Mouse (Mus musculus): ENCODE measurements around the gene Orc5. TPM values are rescaled to one million over a fixed set of nuclear protein-coding genes. Genes with fewer than 3 reads are reported as not detected.
A peak's percentile ranks its signal among the peaks of the same experiment; 100 is the strongest.

Orc5 gene
- total and polyA plus RNA-seq, 3 experiments, result 27.4 to 76.5 (median 47.8) TPM

GRCm38 (mm10) chr5:22587492-22587891, 37.3 kb upstream of the Orc5 start:
- H3K4me1 ChIP-seq (ENCODE audit: control insufficient read depth in 1 of 2, insufficient read depth in 2 of 2), result no peaks in the 10 kb centered on the region
- H3K27ac ChIP-seq (ENCODE audit: insufficient read depth, low read depth), result no peak overlapping the region
- no peaks in the 10 kb centered on the region for H3K27me3 ChIP-seq (replicated peaks)
- no peaks in the 10 kb centered on the region for H3K9me3 ChIP-seq (replicated peaks; ENCODE audit: low read length)
- no peak overlapping the region for H3K4me2 ChIP-seq (ENCODE audit: insufficient read depth, low read depth, poor library complexity, severe bottlenecking)
- no peak overlapping the region for H3K9ac ChIP-seq (ENCODE audit: insufficient read depth, low read depth)
- in situ Hi-C loops (cut with MboI; ENCODE audit: low pct_ligation_motif_present, low pct_unique_long_range_greater_than_20kb, low sequenced_read_pairs) (no loop called here), dilution Hi-C loops (cut with MboI; ENCODE audit: extremely low pct_ligation_motif_present, extremely low pct_unique_long_range_greater_than_20kb, low sequenced_read_pairs) (no loop called here)
- H3K4me3 ChIP-seq (replicated peaks in 1 of 3; ENCODE audit: low read depth in 2 of 3, low read length in 2 of 3, poor library complexity in 1 of 3), result no peak overlapping the region
- TF ChIP-seq USF2 (conservative IDR thresholded peaks at IDR 0.05; ENCODE audit: low read depth, low read length) (no peak), ZNF384 (IDR thresholded peaks at IDR 0.05; ENCODE audit: low read depth, low read length) (no peak), PAX5 (IDR thresholded peaks at IDR 0.05; ENCODE audit: low read length) (no peak), E2F4 (IDR thresholded peaks at IDR 0.05; ENCODE audit: insufficient replicate concordance, low read depth, low read length) (no peak), SIN3A (IDR thresholded peaks at IDR 0.05; ENCODE audit: low read length) (no peak), NRF1 (IDR thresholded peaks at IDR 0.05; ENCODE audit: low read depth, low read length) (no peak), USF1 (IDR thresholded peaks at IDR 0.05; ENCODE audit: low read depth, low read length) (no peak)
- no peaks in the 10 kb centered on the region for H3K79me2 ChIP-seq (replicated peaks; ENCODE audit: control insufficient read depth, extremely low read depth, insufficient read depth, poor library complexity, severe bottlenecking)
- H3K36me3 ChIP-seq (replicated peaks in 1 of 2; ENCODE audit: control insufficient read depth in 1 of 2, insufficient read depth in 1 of 2, low read length in 1 of 2), result no peaks in the 10 kb centered on the region
- no peak for DNase-seq (ENCODE audit: extremely low read depth)

- DNase-seq (ENCODE audit: extremely low read depth), result peak; percentile 19
Observed at GRCm38 (mm10) chr5:22584556-22584955, 34.3 kb upstream of the Orc5 start.

GRCm38 (mm10) chr5:22578011-22578410, 27.8 kb upstream of the Orc5 start:
- no peak for DNase-seq (ENCODE audit: extremely low read depth)
- Histone ChIP-seq H3K79me2 (replicated peaks; ENCODE audit: control insufficient read depth, extremely low read depth, insufficient read depth, poor library complexity, severe bottlenecking) (no peaks in the 10 kb centered on the region), H3K27me3 (replicated peaks) (no peaks in the 10 kb centered on the region), H3K4me2 (ENCODE audit: insufficient read depth, low read depth, poor library complexity, severe bottlenecking) (no peak overlapping the region), H3K27ac (ENCODE audit: insufficient read depth, low read depth) (no peak overlapping the region), H3K4me3 (replicated peaks in 1 of 3; ENCODE audit: low read depth in 2 of 3, low read length in 2 of 3, poor library complexity in 1 of 3) (no peak overlapping the region), H3K4me1 (ENCODE audit: control insufficient read depth in 1 of 2, insufficient read depth in 2 of 2) (no peaks in the 10 kb centered on the region), H3K36me3 (replicated peaks in 1 of 2; ENCODE audit: control insufficient read depth in 1 of 2, insufficient read depth in 1 of 2, low read length in 1 of 2) (no peaks in the 10 kb centered on the region), H3K9me3 (replicated peaks; ENCODE audit: low read length) (no peaks in the 10 kb centered on the region), H3K9ac (ENCODE audit: insufficient read depth, low read depth) (no peak overlapping the region)
- TF ChIP-seq SIN3A (IDR thresholded peaks at IDR 0.05; ENCODE audit: low read length) (no peak), ZKSCAN1 (IDR thresholded peaks at IDR 0.05; ENCODE audit: borderline replicate concordance, low read depth, low read length) (no peak), IRF4 (IDR thresholded peaks at IDR 0.05; ENCODE audit: low read depth, low read length) (no peak), ZC3H11A (IDR thresholded peaks at IDR 0.05; ENCODE audit: low read depth, low read length) (no peak), MYC (IDR thresholded peaks at IDR 0.05; ENCODE audit: low read depth, low read length) (no peak), NRF1 (IDR thresholded peaks at IDR 0.05; ENCODE audit: low read depth, low read length) (no peak), MAX (IDR thresholded peaks at IDR 0.05; ENCODE audit: low read length) (no peak), UBTF (IDR thresholded peaks at IDR 0.05; ENCODE audit: low read depth, low read length) (no peak), USF1 (IDR thresholded peaks at IDR 0.05; ENCODE audit: low read depth, low read length) (no peak), USF2 (conservative IDR thresholded peaks at IDR 0.05; ENCODE audit: low read depth, low read length) (no peak), HCFC1 (IDR thresholded peaks at IDR 0.05; ENCODE audit: low read depth, low read length) (no peak)
- in situ Hi-C loops (cut with MboI; ENCODE audit: low pct_ligation_motif_present, low pct_unique_long_range_greater_than_20kb, low sequenced_read_pairs), result no loop called here
- dilution Hi-C loops (cut with MboI; ENCODE audit: extremely low pct_ligation_motif_present, extremely low pct_unique_long_range_greater_than_20kb, low sequenced_read_pairs), result no loop called here

More at GRCm38 (mm10) chr5:22584556-22584955, 34.3 kb upstream of the Orc5 start:
- H3K9ac ChIP-seq (ENCODE audit: insufficient read depth, low read depth), result no peak overlapping the region
- TF ChIP-seq IRF4 (IDR thresholded peaks at IDR 0.05; ENCODE audit: low read depth, low read length) (no peak), MAX (IDR thresholded peaks at IDR 0.05; ENCODE audit: low read length) (no peak), CTCF (conservative IDR thresholded peaks at IDR 0.05 in 1 of 2, IDR thresholded peaks at IDR 0.05 in 1 of 2; ENCODE audit: low read depth in 2 of 2, low read length in 2 of 2) (peak in 1 of 2 experiments; percentile 66; a peak in 2 of 4 replicates), ZNF384 (IDR thresholded peaks at IDR 0.05; ENCODE audit: low read depth, low read length) (no peak), MAZ (IDR thresholded peaks at IDR 0.05; ENCODE audit: low read depth, low read length) (no peak), POLR2A (IDR thresholded peaks at IDR 0.05; ENCODE audit: low read depth, low read length) (no peak), ZC3H11A (IDR thresholded peaks at IDR 0.05; ENCODE audit: low read depth, low read length) (no peak), TBP (conservative IDR thresholded peaks at IDR 0.05; ENCODE audit: low read depth, low read length) (no peak), CHD1 (IDR thresholded peaks at IDR 0.05; ENCODE audit: low read depth, low read length) (no peak), MYC (IDR thresholded peaks at IDR 0.05; ENCODE audit: low read depth, low read length) (no peak), RAD21 (IDR thresholded peaks at IDR 0.05; ENCODE audit: low read depth, low read length) (peak; percentile 66), MXI1 (IDR thresholded peaks at IDR 0.05; ENCODE audit: low read depth, low read length) (no peak), SMC3 (IDR thresholded peaks at IDR 0.05; ENCODE audit: low read depth, low read length) (peak; percentile 55), E2F4 (IDR thresholded peaks at IDR 0.05; ENCODE audit: insufficient replicate concordance, low read depth, low read length) (no peak), TCF12 (IDR thresholded peaks at IDR 0.05; ENCODE audit: low read depth, low read length) (no peak)
- H3K9me3 ChIP-seq (replicated peaks; ENCODE audit: low read length), result no peaks in the 10 kb centered on the region
- no peaks in the 10 kb centered on the region for H3K4me1 ChIP-seq (ENCODE audit: control insufficient read depth in 1 of 2, insufficient read depth in 2 of 2)
- H3K79me2 ChIP-seq (replicated peaks; ENCODE audit: control insufficient read depth, extremely low read depth, insufficient read depth, poor library complexity, severe bottlenecking), result no peaks in the 10 kb centered on the region
- no peak overlapping the region for H3K4me3 ChIP-seq (replicated peaks in 1 of 3; ENCODE audit: low read depth in 2 of 3, low read length in 2 of 3, poor library complexity in 1 of 3)
- H3K27me3 ChIP-seq (replicated peaks), result no peaks in the 10 kb centered on the region
- in situ Hi-C loops (cut with MboI; ENCODE audit: low pct_ligation_motif_present, low pct_unique_long_range_greater_than_20kb, low sequenced_read_pairs) (no loop called here), dilution Hi-C loops (cut with MboI; ENCODE audit: extremely low pct_ligation_motif_present, extremely low pct_unique_long_range_greater_than_20kb, low sequenced_read_pairs) (no loop called here)
- no peak overlapping the region for H3K4me2 ChIP-seq (ENCODE audit: insufficient read depth, low read depth, poor library complexity, severe bottlenecking)
- no peaks in the 10 kb centered on the region for H3K36me3 ChIP-seq (replicated peaks in 1 of 2; ENCODE audit: control insufficient read depth in 1 of 2, insufficient read depth in 1 of 2, low read length in 1 of 2)
- H3K27ac ChIP-seq (ENCODE audit: insufficient read depth, low read depth), result no peak overlapping the region

All from CH12.LX (cell line).